Mouse (Mus musculus) midbrain, embryonic 11.5 days (tissue): ENCODE data around the gene Oat. TPM values are rescaled to one million over a fixed set of nuclear protein-coding genes. Genes with fewer than 3 reads are reported as not detected.
A peak's percentile ranks its signal among the peaks of the same experiment; 100 is the strongest.

ENCODE experiments used
- ATAC-seq: fragments of 200-750 bp; cut with Nextera tagmentation; 2 replicates; pipeline ENCODE4 v1.8.0; 2017; ENCODE audit warnings: moderate TSS enrichment, moderate library complexity; ENCODE audit not compliant: low FRiP score
- DNase-seq: peaks from one replicate; pipeline ENCODE4 v3.0.0; 2015; ENCODE audit warnings: low spot score; ENCODE audit errors: missing footprints
- H3K27ac ChIP-seq: fragments of 300-500 bp; sonication (generic); 2 replicates; pipeline ENCODE4 v1.5.1; 2014; ENCODE audit warnings: low read depth, low read length
- H3K27me3 ChIP-seq: fragments of 300-500 bp; sonication (generic); 2 replicates; pipeline ENCODE4 v1.6.1; 2014; ENCODE audit warnings: mild to moderate bottlenecking, low read length, moderate library complexity, mixed read lengths; ENCODE audit not compliant: control insufficient read depth, insufficient read depth
- H3K36me3 ChIP-seq: fragments of 300-500 bp; sonication (generic); 2 replicates; pipeline ENCODE4 v1.6.1; 2014; ENCODE audit warnings: mild to moderate bottlenecking, low read length, moderate library complexity, mixed read lengths; ENCODE audit not compliant: control insufficient read depth, insufficient read depth
- H3K4me1 ChIP-seq: fragments of 300-500 bp; sonication (generic); 2 replicates; pipeline ENCODE4 v1.6.1; 2014; ENCODE audit warnings: low read length; ENCODE audit not compliant: control insufficient read depth, insufficient read depth
- H3K4me2 ChIP-seq: fragments of 300-500 bp; sonication (generic); 2 replicates; pipeline ENCODE4 v1.6.1; 2014; ENCODE audit warnings: mild to moderate bottlenecking, moderate library complexity
- H3K4me3 ChIP-seq: fragments of 300-500 bp; sonication (generic); 2 replicates; pipeline ENCODE4 v1.5.1; 2014; ENCODE audit warnings: low read depth, low read length
- H3K9ac ChIP-seq: fragments of 300-500 bp; sonication (generic); 2 replicates; pipeline ENCODE4 v1.6.1; 2014; ENCODE audit warnings: low read length
- H3K9me3 ChIP-seq: fragments of 300-500 bp; sonication (generic); 2 replicates; pipeline ENCODE4 v1.6.1; 2016; ENCODE audit warnings: low read length; ENCODE audit not compliant: control insufficient read depth
- WGBS: fragments of 180-500 bp; shearing (Covaris S2); extraction: QIAGEN DNeasy Blood & Tissue Kit; methylation state at CpG from one replicate; pipeline ENCODE4 v1.1.7; 2014; 5-methylcytosine and 5-hydroxymethylcytosine counted together
- polyA plus RNA-seq: library from polyadenylated mRNA; unstranded; fragments of >200 nt; fragmentation: Nextera tagmentation; extraction: Ambion mirVana; gene quantifications from 2 replicates; pipeline ENCODE4 v1.2.1, GENCODE M21; 2014

The Oat gene
- polyA plus RNA-seq, 1 experiment from 2014 or later: 145 TPM

- Histone ChIP-seq H3K27ac (no peak within 1 kb of the TSS), H3K4me1 (peaks cover 4% of the 10 kb centered on the region; the same call in 1 of the 2 replicates), H3K4me2 (peak within 1 kb of the TSS; percentile 72), H3K9me3 (no peaks in the 10 kb centered on the region), H3K9ac (peak within 1 kb of the TSS; percentile 67), H3K27me3 (peaks cover 4% of the 10 kb centered on the region), H3K36me3 (no peaks in the 10 kb centered on the region), H3K4me3 (peak within 1 kb of the TSS; percentile 50)
- DNase-seq: peak; percentile 98
- ATAC-seq: peak; percentile 94
- 9% methylated on average over 44 of the region's 44 CpGs for WGBS
Observed at GRCm38 (mm10) chr7:132610468-132611318, 34.5 kb upstream of the Oat start, which contains the start of gene Lhpp. Gene Lhpp (plus strand): TSS chr7:132610638.

GRCm38 (mm10) chr7:132608316-132609020 lies 32.3 kb upstream of the Oat start:
- DNase-seq (peak; percentile 31), ATAC-seq (no peak)
- 93% methylated on average over 4 of the region's 4 CpGs for whole genome bisulfite sequencing
- peaks cover 4% of the 10 kb centered on the region for H3K27me3 ChIP-seq
- no peak overlapping the region for H3K4me2 ChIP-seq
- no peaks in the 10 kb centered on the region for H3K36me3 ChIP-seq
- H3K4me3 ChIP-seq: no peak overlapping the region
- H3K9ac ChIP-seq: no peak overlapping the region
- no peaks in the 10 kb centered on the region; the same call in 1 of the 2 replicates for H3K4me1 ChIP-seq
- H3K9me3 ChIP-seq: no peaks in the 10 kb centered on the region
- no peak overlapping the region for H3K27ac ChIP-seq

- H3K4me1 ChIP-seq: no peaks in the 10 kb centered on the region; the same call in 1 of the 2 replicates
- DNase-seq (peak; percentile 80), ATAC-seq (no peak)
- no peak overlapping the region for H3K4me2 ChIP-seq
- H3K9me3 ChIP-seq: no peaks in the 10 kb centered on the region
- no peak overlapping the region for H3K4me3 ChIP-seq
- no peaks in the 10 kb centered on the region for H3K36me3 ChIP-seq
- H3K27me3 ChIP-seq: peaks cover 25% of the 10 kb centered on the region
- H3K27ac ChIP-seq: no peak overlapping the region
- H3K9ac ChIP-seq: no peak overlapping the region
- 63% methylated on average over 5 of the region's 5 CpGs for WGBS
Observed at GRCm38 (mm10) chr7:132605689-132606088, 29.5 kb upstream of the Oat start.

GRCm38 (mm10) chr7:132604720-132605119 lies 28.5 kb upstream of the Oat start:
- Histone ChIP-seq H3K36me3 (no peaks in the 10 kb centered on the region), H3K9me3 (no peaks in the 10 kb centered on the region), H3K9ac (no peak overlapping the region), H3K27ac (no peak overlapping the region), H3K27me3 (peaks cover 35% of the 10 kb centered on the region), H3K4me3 (no peak overlapping the region), H3K4me2 (no peak overlapping the region), H3K4me1 (peaks cover 3% of the 10 kb centered on the region)
- no peak for DNase-seq
- no peak for ATAC-seq
- WGBS: 87% methylated on average over 4 of the region's 4 CpGs

GRCm38 (mm10) chr7:132600926-132601325 lies 24.7 kb upstream of the Oat start:
- Histone ChIP-seq H3K4me3 (no peak overlapping the region), H3K4me1 (peaks cover 23% of the 10 kb centered on the region), H3K36me3 (no peaks in the 10 kb centered on the region), H3K4me2 (no peak overlapping the region), H3K9me3 (no peaks in the 10 kb centered on the region), H3K9ac (no peak overlapping the region), H3K27me3 (peaks cover 69% of the 10 kb centered on the region), H3K27ac (no peak overlapping the region)
- DNase-seq (no peak), ATAC-seq (no peak)
- WGBS: 7% methylated on average over 8 of the region's 8 CpGs

- Histone ChIP-seq H3K4me3 (peak overlapping the region; percentile 31), H3K9ac (no peak overlapping the region; the same call in 1 of the 2 replicates), H3K27me3 (peaks cover 73% of the 10 kb centered on the region), H3K27ac (no peak overlapping the region), H3K36me3 (no peaks in the 10 kb centered on the region), H3K9me3 (no peaks in the 10 kb centered on the region), H3K4me1 (peaks cover 23% of the 10 kb centered on the region), H3K4me2 (peak overlapping the region; percentile 63)
- peak; percentile 17; the same call in 1 of the 2 replicates for ATAC-seq
- WGBS: 0% methylated on average over 9 of the region's 9 CpGs
- DNase-seq: no peak
Observed at GRCm38 (mm10) chr7:132600026-132600425, 23.8 kb upstream of the Oat start.

GRCm38 (mm10) chr7:132599071-132599975 lies 23.1 kb upstream of the Oat start, which contains the start of gene Nkx1-2:
Gene Nkx1-2 (minus strand): TSS chr7:132599637.
- no peaks in the 10 kb centered on the region for H3K36me3 ChIP-seq
- H3K27ac ChIP-seq: no peak within 1 kb of the TSS
- peak within 1 kb of the TSS; percentile 63 for H3K4me2 ChIP-seq
- H3K9me3 ChIP-seq: no peaks in the 10 kb centered on the region
- peak within 1 kb of the TSS; percentile 27 for H3K9ac ChIP-seq
- DNase-seq (peak; percentile 93), ATAC-seq (peak; percentile 43)
- H3K27me3 ChIP-seq: peaks cover 73% of the 10 kb centered on the region
- peak within 1 kb of the TSS; percentile 31 for H3K4me3 ChIP-seq
- peaks cover 23% of the 10 kb centered on the region for H3K4me1 ChIP-seq
- 2% methylated on average over 48 of the region's 52 CpGs for WGBS

GRCm38 (mm10) chr7:132597251-132598041 lies 21.2 kb upstream of the Oat start:
- no peaks in the 10 kb centered on the region for H3K9me3 ChIP-seq
- H3K4me1 ChIP-seq: peaks cover 23% of the 10 kb centered on the region
- H3K4me2 ChIP-seq: peak overlapping the region; percentile 70
- peak overlapping the region; percentile 43 for H3K4me3 ChIP-seq
- under 1% methylated on average over 60 of the region's 60 CpGs for WGBS
- no peaks in the 10 kb centered on the region for H3K36me3 ChIP-seq
- DNase-seq (peak; percentile 94), ATAC-seq (peak; percentile 20; the same call in 1 of the 2 replicates)
- no peak overlapping the region for H3K27ac ChIP-seq
- H3K27me3 ChIP-seq: peaks cover 69% of the 10 kb centered on the region
- H3K9ac ChIP-seq: 0 out of 2 replicates have a peak overlapping the region, but pooled peaks have one; percentile 5
